Mouse (Mus musculus) heart, adult 2 months (tissue): ENCODE data around the gene Camkv. TPM values are rescaled to one million over a fixed set of nuclear protein-coding genes. Genes with fewer than 3 reads are reported as not detected.

Source experiments
- DNase-seq, 2 experiments: peaks; one replicate each; pipeline ENCODE4 v3.0.0; 2021
- H3K27ac ChIP-seq: fragments of 200-600 bp; 2 replicates; pipeline ENCODE4 v1.8.1; 2022
- H3K27me3 ChIP-seq: fragments of 200-500 bp; 2 replicates; pipeline ENCODE4 v1.6.1; 2012; ENCODE audit warnings: mild to moderate bottlenecking, low read length, inconsistent platforms, mixed read lengths; ENCODE audit not compliant: control insufficient read depth, insufficient read depth
- H3K36me3 ChIP-seq: fragments of 200-500 bp; 2 replicates; pipeline ENCODE4 v1.6.1; 2012; ENCODE audit warnings: low read length, inconsistent platforms; ENCODE audit not compliant: control insufficient read depth, insufficient read depth
- H3K4me1 ChIP-seq: fragments of 200-500 bp; 2 replicates; pipeline ENCODE4 v1.6.1; 2011; ENCODE audit warnings: low read length; ENCODE audit not compliant: control insufficient read depth, insufficient read depth
- H3K4me3 ChIP-seq: fragments of 200-600 bp; 2 replicates; pipeline ENCODE4 v1.8.1; 2022
- H3K79me2 ChIP-seq: fragments of 200-500 bp; replicated peaks from 2 replicates; pipeline ENCODE4 v1.6.1; 2012; ENCODE audit warnings: mild to moderate bottlenecking, inconsistent platforms, low read length, moderate library complexity, mixed read lengths; ENCODE audit not compliant: control insufficient read depth, insufficient read depth
- H3K9ac ChIP-seq: fragments of 200-500 bp; 2 replicates; pipeline ENCODE4 v1.6.1; 2012; ENCODE audit warnings: low read depth, mild to moderate bottlenecking, control low read depth, inconsistent platforms, low read length, mixed read lengths
- CTCF ChIP-seq: fragments of 200-600 bp; IDR thresholded peaks from 2 replicates; pipeline ENCODE4 v1.8.1; 2022; ENCODE audit warnings: antibody characterized with exemption, mild to moderate bottlenecking, moderate library complexity
- EP300 ChIP-seq: fragments of 200-500 bp; IDR thresholded peaks from 2 replicates; pipeline ENCODE4 v1.6.1; 2011; ENCODE audit warnings: low read depth, low read length, control low read depth; ENCODE audit not compliant: insufficient read depth
- POLR2A ChIP-seq: fragments of 200-500 bp; IDR thresholded peaks from 2 replicates; pipeline ENCODE4 v1.6.1; 2011; ENCODE audit warnings: mild to moderate bottlenecking, low read depth, low read length, control low read depth; ENCODE audit not compliant: insufficient read depth
- WGBS: fragments of 180-500 bp; shearing (Covaris S2); methylation state at CpG from one replicate; pipeline ENCODE4 v1.1.7; 2018; 5-methylcytosine and 5-hydroxymethylcytosine counted together
- intact Hi-C: fragments of 180-260 bp; cut with DNase I; formaldehyde crosslinking; loops from one replicate; pipeline ENCODE4 v1.15.1; 2025
- polyA plus RNA-seq: library from polyadenylated mRNA; depleted of rRNA; stranded (reverse); fragments of >200 nt; gene quantifications from 2 replicates; pipeline ENCODE4 v1.2.3, GENCODE M21; 2012
- total RNA-seq, 2 experiments: library from RNA; stranded (reverse); gene quantifications; 2 replicates each; pipeline ENCODE4 v1.2.3; 2021

Gene Camkv
- total and polyA plus RNA-seq, 3 experiments: 0.02 TPM; not detected in 2

GRCm38 (mm10) chr9:107985131-107986119 lies 50.0 kb downstream of the Camkv start, which contains the start of gene Inka1:
TSS of gene Inka1 (minus strand) at chr9:107985879.
- intact Hi-C loops: loop anchor here (1.0 to 2.0 kb wide), 3 partner anchors 22 to 81 kb away; partner anchors contain the start of gene Amigo3

GRCm38 (mm10) chr9:107986376-107986775 lies 50.9 kb downstream of the Camkv start:
- no peak overlapping the region for H3K9ac ChIP-seq
- DNase-seq: peak; percentile 87
- no peaks in the 10 kb centered on the region for H3K79me2 ChIP-seq
- H3K27me3 ChIP-seq: no peaks in the 10 kb centered on the region
- 2% methylated on average over 18 of the region's 18 CpGs for WGBS
- H3K36me3 ChIP-seq: no peaks in the 10 kb centered on the region; the same call in 1 of the 2 replicates
- peaks cover 12% of the 10 kb centered on the region for H3K4me1 ChIP-seq
- peak overlapping the region; percentile 97 for H3K27ac ChIP-seq
- peak overlapping the region; percentile 94 for H3K4me3 ChIP-seq
- intact Hi-C loops: loop anchor here (1.0 to 2.0 kb wide), 3 partner anchors 23 to 82 kb away; partner anchors contain the start of gene Amigo3
- TF ChIP-seq POLR2A (0 out of 2 replicates have a peak, but pooled peaks have one; percentile 13), CTCF (peak; percentile 90), EP300 (peak; percentile 98)

More at GRCm38 (mm10) chr9:107985131-107986119, 50.0 kb downstream of the Camkv start, which contains the start of gene Inka1:
- 2% methylated on average over 58 of the region's 58 CpGs for WGBS
- Histone ChIP-seq H3K9ac (peak within 1 kb of the TSS; percentile 81), H3K79me2 (no peaks in the 10 kb centered on the region), H3K4me3 (peak within 1 kb of the TSS; percentile 94), H3K36me3 (no peaks in the 10 kb centered on the region; the same call in 1 of the 2 replicates), H3K4me1 (peaks cover 19% of the 10 kb centered on the region), H3K27me3 (no peaks in the 10 kb centered on the region), H3K27ac (peak within 1 kb of the TSS; percentile 97)
- peak; percentile 96 for DNase-seq
- TF ChIP-seq POLR2A (peak; percentile 93), EP300 (0 out of 2 replicates have a peak, but pooled peaks have one; percentile 50), CTCF (peak; percentile 24; the same call in 1 of the 2 replicates)

- Histone ChIP-seq H3K36me3 (no peaks in the 10 kb centered on the region; the same call in 1 of the 2 replicates), H3K27ac (no peak overlapping the region), H3K9ac (no peak overlapping the region), H3K79me2 (no peaks in the 10 kb centered on the region), H3K4me3 (no peak overlapping the region), H3K27me3 (no peaks in the 10 kb centered on the region), H3K4me1 (peaks cover 3% of the 10 kb centered on the region)
- intact Hi-C loops: loop anchor here (2.0 kb wide), 2 partner anchors 65 to 83 kb away; partner anchors contain the start of gene Amigo3
- WGBS: 50% methylated on average over 3 of the region's 3 CpGs
- TF ChIP-seq POLR2A: no peak
- DNase-seq: no peak
Observed at GRCm38 (mm10) chr9:107987950-107988349, 52.5 kb downstream of the Camkv start.

- H3K79me2 ChIP-seq: no peaks in the 10 kb centered on the region
- 73% methylated on average over 2 of the region's 2 CpGs for WGBS
- intact Hi-C loops: no loop called here
- no peak within 1 kb of the TSS for H3K9ac ChIP-seq
- H3K27me3 ChIP-seq: no peaks in the 10 kb centered on the region
- TF ChIP-seq POLR2A (no peak), CTCF (no peak), EP300 (no peak)
- H3K36me3 ChIP-seq: no peaks in the 10 kb centered on the region
- no peak within 1 kb of the TSS for H3K4me3 ChIP-seq
- no peak for DNase-seq
- H3K4me1 ChIP-seq: no peaks in the 10 kb centered on the region; the same call in 1 of the 2 replicates
- H3K27ac ChIP-seq: no peak within 1 kb of the TSS
Observed at GRCm38 (mm10) chr9:107992197-107992596, 56.7 kb downstream of the Camkv start, which contains the start of gene Cdhr4. TSS of gene Cdhr4 (plus strand) at chr9:107992497.

- no peak for TF ChIP-seq POLR2A
- no peak for TF ChIP-seq EP300
- no peak for TF ChIP-seq CTCF
- H3K4me1 ChIP-seq: no peaks in the 10 kb centered on the region
- H3K79me2 ChIP-seq: no peaks in the 10 kb centered on the region
- 92% methylated on average over 11 of the region's 11 CpGs for WGBS
- no peak for DNase-seq
- H3K36me3 ChIP-seq: no peaks in the 10 kb centered on the region
- intact Hi-C loops: no loop called here
- H3K4me3 ChIP-seq: no peak overlapping the region
- no peaks in the 10 kb centered on the region for H3K27me3 ChIP-seq
- H3K9ac ChIP-seq: no peak overlapping the region
- no peak overlapping the region for H3K27ac ChIP-seq
Observed at GRCm38 (mm10) chr9:107993013-107993412, 57.5 kb downstream of the Camkv start.

- H3K27me3 ChIP-seq: no peaks in the 10 kb centered on the region
- H3K4me3 ChIP-seq: no peak overlapping the region
- no peak for DNase-seq
- H3K27ac ChIP-seq: no peak overlapping the region
- intact Hi-C loops: no loop called here
- H3K36me3 ChIP-seq: no peaks in the 10 kb centered on the region
- WGBS: 38% methylated on average over 2 of the region's 2 CpGs
- no peak overlapping the region for H3K9ac ChIP-seq
- H3K79me2 ChIP-seq: no peaks in the 10 kb centered on the region
- no peaks in the 10 kb centered on the region for H3K4me1 ChIP-seq
- no peak for TF ChIP-seq EP300
- TF ChIP-seq POLR2A: no peak
- no peak for TF ChIP-seq CTCF
Observed at GRCm38 (mm10) chr9:107994464-107994863, 59.0 kb downstream of the Camkv start.
